Mouse (Mus musculus) lung, postnatal 0 days (tissue): ENCODE measurements at regions not wholly inside any gene's neighbourhood (a gene's known extent, or its start where the extent isn't known, plus 50 kb on each side); places are given as distances from the start of the nearest gene placed in this dataset.
A peak's percentile ranks its signal among the peaks of the same experiment; 100 is the strongest.

ENCODE experiments used
- ATAC-seq: fragments of 200-750 bp; cut with Nextera tagmentation; 2 replicates; pipeline ENCODE4 v1.8.0; 2017; ENCODE audit warnings: moderate library complexity
- DNase-seq: peaks from one replicate; pipeline ENCODE4 v3.0.0-alpha.2; 2016; ENCODE audit warnings: low spot score
- H3K27ac ChIP-seq: fragments of 300-500 bp; sonication (generic); 2 replicates; pipeline ENCODE4 v1.5.1; 2014; ENCODE audit warnings: antibody characterized with exemption, mild to moderate bottlenecking, low read length, mixed read lengths
- H3K27me3 ChIP-seq: fragments of 300-500 bp; sonication (generic); replicated peaks from 2 replicates; pipeline ENCODE4 v1.6.1; 2014; ENCODE audit warnings: low read length, mixed read lengths; ENCODE audit not compliant: insufficient read depth
- H3K36me3 ChIP-seq: fragments of 300-500 bp; sonication (generic); 2 replicates; pipeline ENCODE4 v1.6.1; 2014; ENCODE audit warnings: low read length, mixed read lengths; ENCODE audit not compliant: insufficient read depth
- H3K4me1 ChIP-seq: fragments of 300-500 bp; sonication (generic); 2 replicates; pipeline ENCODE4 v1.6.1; 2014; ENCODE audit warnings: antibody characterized with exemption, low read depth, low read length, mixed read lengths; ENCODE audit not compliant: insufficient read depth
- H3K4me2 ChIP-seq: fragments of 300-500 bp; sonication (generic); replicated peaks from 2 replicates; pipeline ENCODE4 v1.6.1; 2014; ENCODE audit warnings: low read depth, mild to moderate bottlenecking, low read length, moderate library complexity, mixed read lengths
- H3K4me3 ChIP-seq: fragments of 300-500 bp; sonication (generic); 2 replicates; pipeline ENCODE4 v1.5.1; 2014; ENCODE audit warnings: low read depth, low read length
- H3K9ac ChIP-seq: fragments of 300-500 bp; sonication (generic); replicated peaks from 2 replicates; pipeline ENCODE4 v1.6.1; 2014; ENCODE audit warnings: low read depth, mild to moderate bottlenecking
- H3K9me3 ChIP-seq: fragments of 300-500 bp; sonication (generic); 2 replicates; pipeline ENCODE4 v1.6.1; 2016; ENCODE audit warnings: low read length, mixed read lengths
- CTCF ChIP-seq: IDR thresholded peaks from 2 replicates; pipeline ENCODE4 v1.5.1; 2016; ENCODE audit warnings: antibody characterized with exemption, mild to moderate bottlenecking
- EP300 ChIP-seq: IDR thresholded peaks from 2 replicates; pipeline ENCODE4 v1.6.1; 2016; ENCODE audit warnings: antibody characterized with exemption, mild to moderate bottlenecking, control low read depth
- WGBS: fragments of 180-500 bp; shearing (Covaris S2); extraction: QIAGEN DNeasy Blood & Tissue Kit; methylation state at CpG from one replicate; pipeline ENCODE4 v1.1.7; 2014; 5-methylcytosine and 5-hydroxymethylcytosine counted together

DNA sequence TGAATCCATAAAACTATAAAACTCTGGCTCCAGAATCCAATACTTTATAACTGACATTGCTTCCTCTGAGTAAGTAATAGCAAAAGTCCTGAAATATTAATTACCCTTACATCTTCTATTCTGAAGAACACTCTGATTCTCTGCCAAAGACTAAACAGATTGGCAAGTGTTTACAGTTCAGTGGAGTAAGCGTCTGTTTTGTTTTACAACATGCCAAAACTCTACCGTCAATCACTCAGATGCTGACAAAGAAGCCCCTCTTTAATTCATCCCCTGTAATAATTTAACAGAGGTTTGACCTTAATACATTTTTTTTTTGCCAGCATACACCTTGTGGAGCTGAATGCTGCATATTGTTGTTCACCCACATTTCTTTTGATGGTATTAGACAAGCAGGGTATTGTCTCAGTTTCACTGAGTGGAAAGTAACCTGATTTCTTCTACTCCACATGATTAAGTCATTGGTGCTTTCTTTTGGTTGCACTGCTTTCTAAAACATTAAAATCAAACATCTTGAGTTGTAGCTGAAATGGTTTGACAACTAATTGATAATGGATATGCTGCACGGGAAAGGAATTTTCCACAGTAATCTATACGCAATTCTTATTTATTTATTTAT, 796.2 kb upstream of the Sel1l start:
- Histone ChIP-seq H3K27ac (no peak overlapping the region), H3K9ac (no peak overlapping the region), H3K4me3 (no peak overlapping the region), H3K4me2 (no peak overlapping the region), H3K4me1 (no peaks in the 10 kb centered on the region), H3K36me3 (no peaks in the 10 kb centered on the region), H3K27me3 (no peaks in the 10 kb centered on the region), H3K9me3 (no peaks in the 10 kb centered on the region)
- ATAC-seq (no peak), DNase-seq (no peak)
- TF ChIP-seq CTCF: no peak
- TF ChIP-seq EP300: no peak
- 51% methylated on average over 4 of the region's 4 CpGs for WGBS

GRCm38 (mm10) chr12:92619120-92619519, 770.2 kb upstream of the Sel1l start:
- H3K4me2 ChIP-seq: no peak overlapping the region
- DNase-seq (peak; percentile 66), ATAC-seq (peak; percentile 74)
- H3K27me3 ChIP-seq: no peaks in the 10 kb centered on the region
- H3K4me3 ChIP-seq: no peak overlapping the region
- no peaks in the 10 kb centered on the region for H3K4me1 ChIP-seq
- no peak overlapping the region for H3K27ac ChIP-seq
- H3K36me3 ChIP-seq: no peaks in the 10 kb centered on the region
- H3K9ac ChIP-seq: no peak overlapping the region
- no peaks in the 10 kb centered on the region for H3K9me3 ChIP-seq
- TF ChIP-seq EP300: no peak
- no peak for TF ChIP-seq CTCF

DNA sequence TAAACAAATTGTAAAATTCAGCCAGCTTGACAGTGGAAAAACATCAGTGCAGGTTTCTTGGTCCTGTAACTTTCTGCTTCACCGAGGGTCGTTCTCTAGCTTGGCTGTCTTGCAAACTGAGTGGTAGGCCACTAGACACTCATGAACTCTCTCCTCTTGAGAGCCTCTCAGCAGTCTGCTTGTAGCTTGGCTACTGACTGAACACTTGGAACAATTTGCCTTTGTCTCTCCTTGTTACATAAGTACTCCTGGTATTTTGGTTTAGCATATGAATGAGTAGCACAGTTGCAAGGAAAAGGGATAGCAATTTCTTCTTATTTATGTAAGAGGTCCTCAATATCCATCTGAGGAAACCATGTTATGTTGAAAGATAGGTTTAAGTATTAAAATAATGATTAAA, 769.6 kb upstream of the Sel1l start:
- no peak overlapping the region for H3K27ac ChIP-seq
- WGBS: 41% methylated on average over 2 of the region's 2 CpGs
- no peaks in the 10 kb centered on the region for H3K36me3 ChIP-seq
- no peak overlapping the region for H3K9ac ChIP-seq
- H3K4me1 ChIP-seq: no peaks in the 10 kb centered on the region
- ATAC-seq (no peak), DNase-seq (peak; percentile 45)
- no peak for TF ChIP-seq CTCF
- no peak for TF ChIP-seq EP300
- H3K4me3 ChIP-seq: no peak overlapping the region
- H3K9me3 ChIP-seq: no peaks in the 10 kb centered on the region
- H3K4me2 ChIP-seq: no peak overlapping the region
- no peaks in the 10 kb centered on the region for H3K27me3 ChIP-seq

DNA sequence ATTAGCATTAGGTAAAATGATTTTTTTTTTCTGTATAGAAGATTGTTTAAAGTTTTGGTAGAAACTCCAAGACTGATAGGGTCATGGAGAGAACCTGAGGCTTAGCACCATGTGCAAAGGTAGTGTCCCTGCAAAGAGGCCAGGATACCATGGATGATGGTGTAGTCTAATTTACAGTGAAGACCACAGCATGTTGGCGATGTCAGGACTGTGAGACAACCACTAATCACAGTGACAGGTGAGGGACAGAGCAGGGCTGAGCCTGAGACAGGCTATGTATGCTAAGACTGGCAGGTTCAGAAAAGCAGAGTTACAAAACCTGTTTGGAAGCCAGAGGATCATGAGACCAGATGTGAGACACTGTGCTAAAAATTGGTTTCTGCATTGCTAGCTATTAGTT, 752.7 kb upstream of the Sel1l start:
- 68% methylated on average over 1 of the region's 1 CpGs for WGBS
- H3K9me3 ChIP-seq: no peaks in the 10 kb centered on the region
- no peak overlapping the region for H3K4me2 ChIP-seq
- TF ChIP-seq EP300 (no peak), CTCF (no peak)
- no peak for ATAC-seq
- no peak overlapping the region for H3K9ac ChIP-seq
- H3K27me3 ChIP-seq: no peaks in the 10 kb centered on the region
- H3K4me3 ChIP-seq: no peak overlapping the region
- H3K4me1 ChIP-seq: no peaks in the 10 kb centered on the region
- H3K27ac ChIP-seq: no peak overlapping the region
- no peaks in the 10 kb centered on the region for H3K36me3 ChIP-seq
- no peak for DNase-seq

DNA sequence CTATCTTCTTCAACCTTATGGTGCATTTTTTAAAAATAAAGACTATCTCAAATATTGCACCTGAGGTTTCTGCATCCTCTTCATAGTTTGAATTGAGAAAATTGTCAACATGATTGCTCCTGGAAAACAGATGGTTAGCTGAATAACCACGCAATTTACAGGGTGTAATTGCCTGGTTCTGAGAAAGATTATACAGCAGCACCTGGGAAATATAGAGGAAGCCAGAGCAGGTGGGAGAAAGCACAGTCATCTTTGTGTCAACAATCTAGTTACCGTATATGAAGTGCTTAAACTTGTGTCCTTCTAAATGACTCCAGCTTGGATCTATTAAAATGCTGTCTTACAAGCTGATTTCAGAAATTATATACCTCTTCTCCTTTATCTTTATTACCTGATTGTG, 740.8 kb upstream of the Sel1l start:
- ATAC-seq (no peak), DNase-seq (no peak)
- Histone ChIP-seq H3K36me3 (no peaks in the 10 kb centered on the region), H3K4me2 (no peak overlapping the region), H3K27ac (no peak overlapping the region), H3K27me3 (no peaks in the 10 kb centered on the region), H3K9me3 (no peaks in the 10 kb centered on the region), H3K9ac (no peak overlapping the region), H3K4me1 (no peaks in the 10 kb centered on the region), H3K4me3 (no peak overlapping the region)
- 49% methylated on average over 2 of the region's 2 CpGs for WGBS
- no peak for TF ChIP-seq CTCF
- no peak for TF ChIP-seq EP300

GRCm38 (mm10) chr12:92589305-92589704, 740.3 kb upstream of the Sel1l start:
- 70% methylated on average over 6 of the region's 6 CpGs for WGBS
- Histone ChIP-seq H3K36me3 (no peaks in the 10 kb centered on the region), H3K4me1 (no peaks in the 10 kb centered on the region), H3K9me3 (no peaks in the 10 kb centered on the region), H3K4me3 (no peak overlapping the region), H3K27me3 (no peaks in the 10 kb centered on the region), H3K4me2 (no peak overlapping the region), H3K9ac (no peak overlapping the region), H3K27ac (no peak overlapping the region)
- TF ChIP-seq CTCF (no peak), EP300 (no peak)
- DNase-seq (no peak), ATAC-seq (no peak)

- Histone ChIP-seq H3K9me3 (no peaks in the 10 kb centered on the region), H3K4me2 (no peak overlapping the region), H3K36me3 (no peaks in the 10 kb centered on the region), H3K27me3 (no peaks in the 10 kb centered on the region), H3K4me1 (no peaks in the 10 kb centered on the region), H3K4me3 (no peak overlapping the region), H3K9ac (no peak overlapping the region), H3K27ac (no peak overlapping the region)
- 86% methylated on average over 1 of the region's 1 CpGs for WGBS
- TF ChIP-seq CTCF: no peak
- no peak for TF ChIP-seq EP300
- DNase-seq (no peak), ATAC-seq (no peak)
Measured at GRCm38 (mm10) chr12:92578596-92578995, 729.6 kb upstream of the Sel1l start.
